Mouse (Mus musculus): ENCODE data around the gene Slco2b1.

Gene Slco2b1

GRCm38 (mm10) chr7:99693976-99694375 is 17.2 kb downstream of the Slco2b1 start:
- no peak for DNase-seq (ENCODE audit: low spot score in 2 of 2)

- no peak for DNase-seq (ENCODE audit: low spot score in 2 of 2)
Observed at GRCm38 (mm10) chr7:99693387-99693786, 17.8 kb downstream of the Slco2b1 start.

- DNase-seq (ENCODE audit: low spot score in 2 of 2), result no peak
Observed at GRCm38 (mm10) chr7:99692396-99692795, 18.7 kb downstream of the Slco2b1 start.

GRCm38 (mm10) chr7:99690819-99691218 is 20.3 kb downstream of the Slco2b1 start:
- DNase-seq (ENCODE audit: low spot score in 2 of 2), result no peak

- DNase-seq (ENCODE audit: low spot score in 2 of 2), result no peak
Observed at GRCm38 (mm10) chr7:99684086-99684485, 27.1 kb downstream of the Slco2b1 start.

- DNase-seq (ENCODE audit: low spot score in 2 of 2), result no peak
Observed at GRCm38 (mm10) chr7:99680771-99681170, 30.4 kb downstream of the Slco2b1 start.

- no peak for DNase-seq (ENCODE audit: low spot score in 2 of 2)
Observed at GRCm38 (mm10) chr7:99674890-99675289, 36.2 kb downstream of the Slco2b1 start.

GRCm38 (mm10) chr7:99674209-99674608 is 36.9 kb downstream of the Slco2b1 start:
- no peak for DNase-seq (ENCODE audit: low spot score in 2 of 2)

- no peak for DNase-seq (ENCODE audit: low spot score in 2 of 2)
Observed at GRCm38 (mm10) chr7:99673188-99673587, 38.0 kb downstream of the Slco2b1 start.

- DNase-seq (ENCODE audit: low spot score in 2 of 2), result no peak
Observed at GRCm38 (mm10) chr7:99671544-99672435, 39.4 kb downstream of the Slco2b1 start.

GRCm38 (mm10) chr7:99670915-99671314 is 40.2 kb downstream of the Slco2b1 start:
- DNase-seq (ENCODE audit: low spot score in 2 of 2), result no peak

GRCm38 (mm10) chr7:99668802-99669201 is 42.3 kb downstream of the Slco2b1 start:
- DNase-seq (ENCODE audit: low spot score in 2 of 2), result no peak

- no peak for DNase-seq (ENCODE audit: low spot score in 2 of 2)
Observed at GRCm38 (mm10) chr7:99667096-99667495, 44.0 kb downstream of the Slco2b1 start.

- DNase-seq (ENCODE audit: low spot score in 2 of 2), result no peak
Observed at GRCm38 (mm10) chr7:99665731-99666452, 45.2 kb downstream of the Slco2b1 start.

GRCm38 (mm10) chr7:99664571-99665485 is 46.3 kb downstream of the Slco2b1 start:
- peak in 1 of 2 experiments; percentile 66 for DNase-seq (ENCODE audit: low spot score in 2 of 2)

- DNase-seq (ENCODE audit: low spot score in 2 of 2), result no peak
Observed at GRCm38 (mm10) chr7:99663507-99664220, 47.5 kb downstream of the Slco2b1 start.

- DNase-seq (ENCODE audit: low spot score in 2 of 2), result no peak
Observed at GRCm38 (mm10) chr7:99662311-99662710, 48.8 kb downstream of the Slco2b1 start.

- no peak for DNase-seq (ENCODE audit: low spot score in 2 of 2)
Observed at GRCm38 (mm10) chr7:99661571-99662230, 49.4 kb downstream of the Slco2b1 start.

- DNase-seq (ENCODE audit: low spot score in 2 of 2), result no peak
Observed at GRCm38 (mm10) chr7:99661071-99661470, 50.1 kb downstream of the Slco2b1 start.

GRCm38 (mm10) chr7:99659379-99660029 is 51.6 kb downstream of the Slco2b1 start:
- DNase-seq (ENCODE audit: low spot score in 2 of 2), result peak; percentile 71 to 88
